Mouse (Mus musculus): Measurements from ENCODE around the gene Dcaf8. TPM values are rescaled to one million over a fixed set of nuclear protein-coding genes. Genes with fewer than 3 reads are reported as not detected.
A peak's percentile ranks its signal among the peaks of the same experiment; 100 is the strongest.

The Dcaf8 gene
- polyA plus RNA-seq, 1 experiment from 2014 or later, result 147 TPM

GRCm38 (mm10) chr1:172141529-172141928 is 6.4 kb upstream of the Dcaf8 start:
- H3K4me3 ChIP-seq (ENCODE audit: low read length), result no peak overlapping the region
- H3K9ac ChIP-seq (replicated peaks; ENCODE audit: low read length), result no peak overlapping the region
- no peak overlapping the region for H3K4me2 ChIP-seq (replicated peaks; ENCODE audit: low read depth, low read length)
- WGBS, result 65% methylated on average over 3 of the region's 3 CpGs
- no peaks in the 10 kb centered on the region for H3K27me3 ChIP-seq (ENCODE audit: insufficient read depth, low read length)
- no peak for ATAC-seq (ENCODE audit: low FRiP score, low TSS enrichment)
- H3K4me1 ChIP-seq (ENCODE audit: insufficient read depth, low read length), result 0 out of 2 replicates have a peak, but pooled peaks cover 3% of the 10 kb centered on the region
- H3K27ac ChIP-seq (ENCODE audit: low read length), result no peak overlapping the region
- H3K9me3 ChIP-seq (ENCODE audit: low read length), result no peaks in the 10 kb centered on the region
- H3K36me3 ChIP-seq (ENCODE audit: insufficient read depth, low read length), result no peaks in the 10 kb centered on the region

- Histone ChIP-seq H3K36me3 (ENCODE audit: insufficient read depth, low read length) (no peaks in the 10 kb centered on the region), H3K27ac (ENCODE audit: low read length) (no peak overlapping the region), H3K27me3 (ENCODE audit: insufficient read depth, low read length) (no peaks in the 10 kb centered on the region), H3K4me2 (replicated peaks; ENCODE audit: low read depth, low read length) (no peak overlapping the region), H3K9ac (replicated peaks; ENCODE audit: low read length) (no peak overlapping the region), H3K4me1 (ENCODE audit: insufficient read depth, low read length) (peaks cover 3% of the 10 kb centered on the region; the same call in 1 of the 2 replicates), H3K4me3 (ENCODE audit: low read length) (no peak overlapping the region), H3K9me3 (ENCODE audit: low read length) (no peaks in the 10 kb centered on the region)
- no peak for ATAC-seq (ENCODE audit: low FRiP score, low TSS enrichment)
- WGBS, result 17% methylated on average over 1 of the region's 1 CpGs
Observed at GRCm38 (mm10) chr1:172143570-172143969, 4.3 kb upstream of the Dcaf8 start.

- no peak; the same call in 1 of the 2 replicates for ATAC-seq (ENCODE audit: low FRiP score, low TSS enrichment)
- Histone ChIP-seq H3K9ac (replicated peaks; ENCODE audit: low read length) (peak overlapping the region; percentile 98), H3K27me3 (ENCODE audit: insufficient read depth, low read length) (no peaks in the 10 kb centered on the region), H3K4me2 (replicated peaks; ENCODE audit: low read depth, low read length) (peak overlapping the region; percentile 71), H3K27ac (ENCODE audit: low read length) (peak overlapping the region; percentile 96), H3K4me3 (ENCODE audit: low read length) (peak overlapping the region; percentile 71), H3K4me1 (ENCODE audit: insufficient read depth, low read length) (peaks cover 11% of the 10 kb centered on the region), H3K36me3 (ENCODE audit: insufficient read depth, low read length) (peaks cover 24% of the 10 kb centered on the region; the same call in 1 of the 2 replicates), H3K9me3 (ENCODE audit: low read length) (no peaks in the 10 kb centered on the region)
- WGBS, result 0% methylated on average over 39 of the region's 40 CpGs
Observed at GRCm38 (mm10) chr1:172148279-172148954, 533 bp downstream of the Dcaf8 start.

GRCm38 (mm10) chr1:172148955-172149815 is 1.3 kb downstream of the Dcaf8 start:
- 11% methylated on average over 19 of the region's 19 CpGs for WGBS
- Histone ChIP-seq H3K27ac (ENCODE audit: low read length) (peak overlapping the region; percentile 96), H3K4me1 (ENCODE audit: insufficient read depth, low read length) (peaks cover 11% of the 10 kb centered on the region), H3K36me3 (ENCODE audit: insufficient read depth, low read length) (peaks cover 30% of the 10 kb centered on the region), H3K9me3 (ENCODE audit: low read length) (no peaks in the 10 kb centered on the region), H3K27me3 (ENCODE audit: insufficient read depth, low read length) (no peaks in the 10 kb centered on the region), H3K4me3 (ENCODE audit: low read length) (peak overlapping the region; percentile 71), H3K4me2 (replicated peaks; ENCODE audit: low read depth, low read length) (peak overlapping the region; percentile 71), H3K9ac (replicated peaks; ENCODE audit: low read length) (peak overlapping the region; percentile 98)
- ATAC-seq (ENCODE audit: low FRiP score, low TSS enrichment), result no peak

GRCm38 (mm10) chr1:172154536-172154935 is 6.7 kb downstream of the Dcaf8 start:
- no peaks in the 10 kb centered on the region for H3K27me3 ChIP-seq (ENCODE audit: insufficient read depth, low read length)
- no peak overlapping the region for H3K4me3 ChIP-seq (ENCODE audit: low read length)
- no peak overlapping the region for H3K4me2 ChIP-seq (replicated peaks; ENCODE audit: low read depth, low read length)
- peaks cover 9% of the 10 kb centered on the region for H3K4me1 ChIP-seq (ENCODE audit: insufficient read depth, low read length)
- no peaks in the 10 kb centered on the region for H3K9me3 ChIP-seq (ENCODE audit: low read length)
- no peak for ATAC-seq (ENCODE audit: low FRiP score, low TSS enrichment)
- H3K9ac ChIP-seq (replicated peaks; ENCODE audit: low read length), result no peak overlapping the region
- H3K27ac ChIP-seq (ENCODE audit: low read length), result no peak overlapping the region
- H3K36me3 ChIP-seq (ENCODE audit: insufficient read depth, low read length), result peaks cover 52% of the 10 kb centered on the region
- WGBS, result 90% methylated on average over 3 of the region's 3 CpGs

- peaks cover 8% of the 10 kb centered on the region for H3K4me1 ChIP-seq (ENCODE audit: insufficient read depth, low read length)
- WGBS, result 90% methylated on average over 3 of the region's 3 CpGs
- no peak overlapping the region for H3K4me2 ChIP-seq (replicated peaks; ENCODE audit: low read depth, low read length)
- H3K4me3 ChIP-seq (ENCODE audit: low read length), result no peak overlapping the region
- no peaks in the 10 kb centered on the region for H3K27me3 ChIP-seq (ENCODE audit: insufficient read depth, low read length)
- ATAC-seq (ENCODE audit: low FRiP score, low TSS enrichment), result no peak
- H3K27ac ChIP-seq (ENCODE audit: low read length), result no peak overlapping the region
- H3K36me3 ChIP-seq (ENCODE audit: insufficient read depth, low read length), result peaks cover 48% of the 10 kb centered on the region
- H3K9me3 ChIP-seq (ENCODE audit: low read length), result no peaks in the 10 kb centered on the region
- no peak overlapping the region for H3K9ac ChIP-seq (replicated peaks; ENCODE audit: low read length)
Observed at GRCm38 (mm10) chr1:172155518-172155917, 7.6 kb downstream of the Dcaf8 start.

- Histone ChIP-seq H3K27me3 (ENCODE audit: insufficient read depth, low read length) (no peaks in the 10 kb centered on the region), H3K27ac (ENCODE audit: low read length) (no peak overlapping the region), H3K4me2 (replicated peaks; ENCODE audit: low read depth, low read length) (no peak overlapping the region), H3K9me3 (ENCODE audit: low read length) (no peaks in the 10 kb centered on the region), H3K36me3 (ENCODE audit: insufficient read depth, low read length) (peaks cover 15% of the 10 kb centered on the region; the same call in 1 of the 2 replicates), H3K9ac (replicated peaks; ENCODE audit: low read length) (no peak overlapping the region), H3K4me3 (ENCODE audit: low read length) (no peak overlapping the region), H3K4me1 (ENCODE audit: insufficient read depth, low read length) (peaks cover 17% of the 10 kb centered on the region)
- no peak for ATAC-seq (ENCODE audit: low FRiP score, low TSS enrichment)
- 47% methylated on average over 4 of the region's 4 CpGs for WGBS
Observed at GRCm38 (mm10) chr1:172159970-172160369, 12.1 kb downstream of the Dcaf8 start.

GRCm38 (mm10) chr1:172160508-172160907 is 12.6 kb downstream of the Dcaf8 start:
- Histone ChIP-seq H3K4me3 (ENCODE audit: low read length) (no peak overlapping the region), H3K9ac (replicated peaks; ENCODE audit: low read length) (no peak overlapping the region), H3K36me3 (ENCODE audit: insufficient read depth, low read length) (peaks cover 14% of the 10 kb centered on the region; the same call in 1 of the 2 replicates), H3K27me3 (ENCODE audit: insufficient read depth, low read length) (no peaks in the 10 kb centered on the region), H3K4me1 (ENCODE audit: insufficient read depth, low read length) (peaks cover 17% of the 10 kb centered on the region), H3K4me2 (replicated peaks; ENCODE audit: low read depth, low read length) (no peak overlapping the region), H3K9me3 (ENCODE audit: low read length) (no peaks in the 10 kb centered on the region), H3K27ac (ENCODE audit: low read length) (no peak overlapping the region)
- ATAC-seq (ENCODE audit: low FRiP score, low TSS enrichment), result no peak

GRCm38 (mm10) chr1:172162009-172162408 is 14.1 kb downstream of the Dcaf8 start:
- Histone ChIP-seq H3K36me3 (ENCODE audit: insufficient read depth, low read length) (peaks cover 13% of the 10 kb centered on the region; the same call in 1 of the 2 replicates), H3K9me3 (ENCODE audit: low read length) (no peaks in the 10 kb centered on the region), H3K4me3 (ENCODE audit: low read length) (no peak overlapping the region), H3K4me1 (ENCODE audit: insufficient read depth, low read length) (peaks cover 18% of the 10 kb centered on the region), H3K9ac (replicated peaks; ENCODE audit: low read length) (no peak overlapping the region), H3K27ac (ENCODE audit: low read length) (no peak overlapping the region), H3K4me2 (replicated peaks; ENCODE audit: low read depth, low read length) (no peak overlapping the region), H3K27me3 (ENCODE audit: insufficient read depth, low read length) (no peaks in the 10 kb centered on the region)
- WGBS, result 94% methylated on average over 1 of the region's 1 CpGs
- no peak for ATAC-seq (ENCODE audit: low FRiP score, low TSS enrichment)
